Mouse (Mus musculus): ENCODE data around the gene Eif3i. TPM values are rescaled to one million over a fixed set of nuclear protein-coding genes. Genes with fewer than 3 reads are reported as not detected.

Gene Eif3i
- total and polyA plus RNA-seq, 3 experiments: 133 to 241 (median 152) TPM

GRCm38 (mm10) chr4:129640101-129640637, 39.7 kb upstream of the Eif3i start:
- no peak for TF ChIP-seq GATA1 (IDR thresholded peaks at IDR 0.05; ENCODE audit: borderline replicate concordance, low read length)
- TF ChIP-seq GATA2 (IDR thresholded peaks at IDR 0.05; ENCODE audit: borderline replicate concordance, low read depth, low read length): no peak
- TF ChIP-seq POLR2AphosphoS5 (IDR thresholded peaks at IDR 0.05; ENCODE audit: insufficient replicate concordance, low read depth, low read length): no peak
- TF ChIP-seq CTCF (IDR thresholded peaks at IDR 0.05; ENCODE audit: low read depth, low read length): no peak
- TF ChIP-seq TAL1 (conservative IDR thresholded peaks at IDR 0.05; ENCODE audit: low read depth, low read length): no peak
- H3K4me3 ChIP-seq (ENCODE audit: low read depth, low read length): peak overlapping the region; percentile 82
- peaks cover 57% of the 10 kb centered on the region for H3K4me1 ChIP-seq (ENCODE audit: insufficient read depth, low read depth, low read length)
- DNase-seq (ENCODE audit: low spot score) (peak; percentile 27), ATAC-seq (ENCODE audit: extremely low read depth, insufficient number of reproducible peaks, low FRiP score, poor library complexity, severe bottlenecking) (no peak)
- H3K9me3 ChIP-seq (replicated peaks): no peaks in the 10 kb centered on the region
- H3K36me3 ChIP-seq (replicated peaks): peaks cover 70% of the 10 kb centered on the region
- no peaks in the 10 kb centered on the region for H3K27me3 ChIP-seq (ENCODE audit: insufficient read depth, low read length)

GRCm38 (mm10) chr4:129639221-129639620, 38.8 kb upstream of the Eif3i start:
- H3K9me3 ChIP-seq (replicated peaks): no peaks in the 10 kb centered on the region
- ATAC-seq (ENCODE audit: extremely low read depth, insufficient number of reproducible peaks, low FRiP score, poor library complexity, severe bottlenecking): no peak
- H3K4me1 ChIP-seq (ENCODE audit: insufficient read depth, low read depth, low read length): peaks cover 67% of the 10 kb centered on the region
- no peak for DNase-seq (ENCODE audit: low spot score)
- peak overlapping the region; percentile 82; the same call in 1 of the 2 replicates for H3K4me3 ChIP-seq (ENCODE audit: low read depth, low read length)
- peaks cover 70% of the 10 kb centered on the region for H3K36me3 ChIP-seq (replicated peaks)
- TF ChIP-seq POLR2AphosphoS5 (IDR thresholded peaks at IDR 0.05; ENCODE audit: insufficient replicate concordance, low read depth, low read length): no peak
- TF ChIP-seq GATA2 (IDR thresholded peaks at IDR 0.05; ENCODE audit: borderline replicate concordance, low read depth, low read length): no peak
- no peak for TF ChIP-seq GATA1 (IDR thresholded peaks at IDR 0.05; ENCODE audit: borderline replicate concordance, low read length)
- no peak for TF ChIP-seq CTCF (IDR thresholded peaks at IDR 0.05; ENCODE audit: low read depth, low read length)
- TF ChIP-seq TAL1 (conservative IDR thresholded peaks at IDR 0.05; ENCODE audit: low read depth, low read length): no peak
- no peaks in the 10 kb centered on the region for H3K27me3 ChIP-seq (ENCODE audit: insufficient read depth, low read length)

- peak; percentile 56 for DNase-seq (ENCODE audit: low spot score)
These were observed 33.4 kb upstream of the Eif3i start for GRCm38 (mm10) chr4:129633852-129634251.

GRCm38 (mm10) chr4:129631867-129632266, 31.4 kb upstream of the Eif3i start:
- H3K4me1 ChIP-seq (ENCODE audit: insufficient read depth, low read depth, low read length): peaks cover 57% of the 10 kb centered on the region
- no peak overlapping the region for H3K4me3 ChIP-seq (ENCODE audit: low read depth, low read length)
- DNase-seq (ENCODE audit: low spot score) (no peak), ATAC-seq (ENCODE audit: extremely low read depth, insufficient number of reproducible peaks, low FRiP score, poor library complexity, severe bottlenecking) (0 out of 2 replicates have a peak, but pooled peaks have one; percentile 4)
- no peak for TF ChIP-seq GATA2 (IDR thresholded peaks at IDR 0.05; ENCODE audit: borderline replicate concordance, low read depth, low read length)
- TF ChIP-seq TAL1 (conservative IDR thresholded peaks at IDR 0.05; ENCODE audit: low read depth, low read length): no peak
- no peaks in the 10 kb centered on the region; the same call in 1 of the 2 replicates for H3K27me3 ChIP-seq (ENCODE audit: insufficient read depth, low read length)
- no peaks in the 10 kb centered on the region for H3K9me3 ChIP-seq (replicated peaks)
- peaks cover 97% of the 10 kb centered on the region for H3K36me3 ChIP-seq (replicated peaks)

More at GRCm38 (mm10) chr4:129633852-129634251, 33.4 kb upstream of the Eif3i start:
- peaks cover 65% of the 10 kb centered on the region for H3K4me1 ChIP-seq (ENCODE audit: insufficient read depth, low read depth, low read length)
- ATAC-seq (ENCODE audit: extremely low read depth, insufficient number of reproducible peaks, low FRiP score, poor library complexity, severe bottlenecking): peak; percentile 15; the same call in 1 of the 2 replicates
- no peaks in the 10 kb centered on the region for H3K27me3 ChIP-seq (ENCODE audit: insufficient read depth, low read length)
- H3K36me3 ChIP-seq (replicated peaks): peaks cover 94% of the 10 kb centered on the region
- H3K9me3 ChIP-seq (replicated peaks): no peaks in the 10 kb centered on the region
- H3K4me3 ChIP-seq (ENCODE audit: low read depth, low read length): peak overlapping the region; percentile 56; the same call in 1 of the 2 replicates
- TF ChIP-seq CTCF (IDR thresholded peaks at IDR 0.05; ENCODE audit: low read depth, low read length) (no peak), POLR2AphosphoS5 (IDR thresholded peaks at IDR 0.05; ENCODE audit: insufficient replicate concordance, low read depth, low read length) (no peak), TAL1 (conservative IDR thresholded peaks at IDR 0.05; ENCODE audit: low read depth, low read length) (no peak), GATA2 (IDR thresholded peaks at IDR 0.05; ENCODE audit: borderline replicate concordance, low read depth, low read length) (no peak), GATA1 (IDR thresholded peaks at IDR 0.05; ENCODE audit: borderline replicate concordance, low read length) (no peak)

- Histone ChIP-seq H3K36me3 (replicated peaks) (peaks cover 97% of the 10 kb centered on the region), H3K4me1 (ENCODE audit: insufficient read depth, low read depth, low read length) (peaks cover 55% of the 10 kb centered on the region), H3K27me3 (ENCODE audit: insufficient read depth, low read length) (no peaks in the 10 kb centered on the region; the same call in 1 of the 2 replicates), H3K4me3 (ENCODE audit: low read depth, low read length) (no peak overlapping the region), H3K9me3 (replicated peaks) (no peaks in the 10 kb centered on the region)
- ATAC-seq (ENCODE audit: extremely low read depth, insufficient number of reproducible peaks, low FRiP score, poor library complexity, severe bottlenecking): no peak
- no peak for DNase-seq (ENCODE audit: low spot score)
- no peak for TF ChIP-seq TAL1 (conservative IDR thresholded peaks at IDR 0.05; ENCODE audit: low read depth, low read length)
- TF ChIP-seq CTCF (IDR thresholded peaks at IDR 0.05; ENCODE audit: low read depth, low read length): no peak
These were observed 30.5 kb upstream of the Eif3i start for GRCm38 (mm10) chr4:129630944-129631343.

GRCm38 (mm10) chr4:129626035-129626434, 25.6 kb upstream of the Eif3i start:
- no peak for TF ChIP-seq CTCF (IDR thresholded peaks at IDR 0.05; ENCODE audit: low read depth, low read length)
- no peak for TF ChIP-seq POLR2AphosphoS5 (IDR thresholded peaks at IDR 0.05; ENCODE audit: insufficient replicate concordance, low read depth, low read length)
- TF ChIP-seq TAL1 (conservative IDR thresholded peaks at IDR 0.05; ENCODE audit: low read depth, low read length): no peak
- TF ChIP-seq GATA2 (IDR thresholded peaks at IDR 0.05; ENCODE audit: borderline replicate concordance, low read depth, low read length): no peak
- TF ChIP-seq GATA1 (IDR thresholded peaks at IDR 0.05; ENCODE audit: borderline replicate concordance, low read length): no peak

More at GRCm38 (mm10) chr4:129626035-129626434, 25.6 kb upstream of the Eif3i start:
- Histone ChIP-seq H3K36me3 (replicated peaks) (peaks cover 94% of the 10 kb centered on the region), H3K27me3 (ENCODE audit: insufficient read depth, low read length) (no peaks in the 10 kb centered on the region; the same call in 1 of the 2 replicates), H3K4me3 (ENCODE audit: low read depth, low read length) (no peak overlapping the region), H3K9me3 (replicated peaks) (no peaks in the 10 kb centered on the region), H3K4me1 (ENCODE audit: insufficient read depth, low read depth, low read length) (peaks cover 53% of the 10 kb centered on the region)
- DNase-seq (ENCODE audit: low spot score): no peak
- ATAC-seq (ENCODE audit: extremely low read depth, insufficient number of reproducible peaks, low FRiP score, poor library complexity, severe bottlenecking): no peak
